7 mouse cellular contexts compared by ENCODE assay signal in the genomic region with DNA sequence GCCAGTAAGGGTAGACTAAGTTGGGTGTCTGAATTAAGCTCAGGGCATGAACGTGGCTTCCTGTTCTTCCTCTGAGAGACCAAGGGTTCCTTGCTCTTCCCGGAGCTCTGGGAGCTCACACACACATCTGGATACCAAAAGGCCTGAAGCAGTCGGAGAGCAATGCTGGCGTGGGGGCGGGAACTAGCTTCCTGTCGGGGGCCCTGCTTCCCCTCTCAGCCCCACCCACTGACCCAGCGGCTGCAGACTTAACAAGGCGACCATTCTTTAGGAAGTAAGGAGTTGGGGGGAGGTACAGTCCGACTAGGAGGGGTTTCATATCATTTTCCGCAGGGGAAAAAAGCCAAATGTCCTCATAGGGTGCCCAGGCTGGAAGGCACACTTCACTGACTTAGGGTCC.
DNase-seq lines count a peak whose midpoint lies in the region; ATAC-seq and TF ChIP-seq lines count a peak whose summit lies in the region.

No protein-coding gene starts in this region.

- ATAC-seq in intestine, embryonic 14.5 days (replicated peaks; ENCODE audit: low FRiP score, low TSS enrichment, low read depth): 0 out of 2 replicates have a peak, but pooled peaks have one; percentile 25
- ATAC-seq in liver, embryonic 16.5 days (ENCODE audit: low read depth): peak; percentile 79
- ATAC-seq in stomach, postnatal 0 days (ENCODE audit: low FRiP score, low TSS enrichment): peak; percentile 19; the same call in 1 of the 2 replicates
- ATAC-seq in forebrain, postnatal 0 days: no peak

- 0 out of 2 replicates have a peak, but pooled peaks cover 5% of the 10 kb centered on the region for H3K4me1 ChIP-seq in intestine, embryonic 14.5 days (replicated peaks; ENCODE audit: control insufficient read depth, insufficient read depth, low read length)
- H3K4me1 ChIP-seq in liver, embryonic 16.5 days (ENCODE audit: control insufficient read depth, low read depth, low read length): peaks cover 18% of the 10 kb centered on the region
- H3K4me1 ChIP-seq in stomach, postnatal 0 days (replicated peaks; ENCODE audit: control insufficient read depth, insufficient read depth): no peaks in the 10 kb centered on the region
- no peaks in the 10 kb centered on the region for H3K4me1 ChIP-seq in forebrain, postnatal 0 days (ENCODE audit: insufficient read depth)

- H3K9me3 ChIP-seq in intestine, embryonic 14.5 days (ENCODE audit: control insufficient read depth, low read length): no peaks in the 10 kb centered on the region
- H3K9me3 ChIP-seq in liver, embryonic 16.5 days (replicated peaks; ENCODE audit: control insufficient read depth, low read length): no peaks in the 10 kb centered on the region
- no peaks in the 10 kb centered on the region for H3K9me3 ChIP-seq in stomach, postnatal 0 days (ENCODE audit: control insufficient read depth, low read length)
- no peaks in the 10 kb centered on the region for H3K9me3 ChIP-seq in forebrain, postnatal 0 days (ENCODE audit: low read length)

- H3K27me3 ChIP-seq in intestine, embryonic 14.5 days (replicated peaks; ENCODE audit: control insufficient read depth, insufficient read depth, low read length): no peaks in the 10 kb centered on the region
- H3K27me3 ChIP-seq in liver, embryonic 16.5 days (ENCODE audit: control insufficient read depth, insufficient read depth, low read depth, low read length): no peaks in the 10 kb centered on the region
- H3K27me3 ChIP-seq in stomach, postnatal 0 days (ENCODE audit: control insufficient read depth, insufficient read depth, low read length): no peaks in the 10 kb centered on the region
- no peaks in the 10 kb centered on the region for H3K27me3 ChIP-seq in forebrain, postnatal 0 days (ENCODE audit: insufficient read depth, low read length)

- no peak for TF ChIP-seq EP300 in stomach, postnatal 0 days (optimal IDR thresholded peaks at IDR 0.05)

- no peak overlapping the region for H3K4me3 ChIP-seq in intestine, embryonic 14.5 days (ENCODE audit: low read depth, low read length)
- H3K4me3 ChIP-seq in liver, embryonic 16.5 days (ENCODE audit: low read depth, low read length): peak overlapping the region; percentile 11; the same call in 1 of the 2 replicates
- H3K4me3 ChIP-seq in stomach, postnatal 0 days (ENCODE audit: low read depth, low read length): no peak overlapping the region
- H3K4me3 ChIP-seq in forebrain, postnatal 0 days (ENCODE audit: low read depth, low read length): no peak overlapping the region

- peak overlapping the region; percentile 69 for H3K27ac ChIP-seq in intestine, embryonic 14.5 days (ENCODE audit: low read depth)
- H3K27ac ChIP-seq in liver, embryonic 16.5 days (ENCODE audit: low read length): peak overlapping the region; percentile 63
- H3K27ac ChIP-seq in stomach, postnatal 0 days (replicated peaks): peak overlapping the region; percentile 53
- H3K27ac ChIP-seq in forebrain, postnatal 0 days (ENCODE audit: low read depth, low read length): no peak overlapping the region

- TF ChIP-seq CTCF in stomach, postnatal 0 days (IDR thresholded peaks at IDR 0.05; ENCODE audit: low read depth): no peak
- TF ChIP-seq CTCF in forebrain, postnatal 0 days (IDR thresholded peaks at IDR 0.05; ENCODE audit: low read depth): no peak

- 30% methylated on average over 10 of the region's 10 CpGs for WGBS in intestine, embryonic 14.5 days
- 16% methylated on average over 10 of the region's 10 CpGs for WGBS in liver, embryonic 16.5 days (ENCODE audit: insufficient replicate concordance)
- WGBS in stomach, postnatal 0 days: 43% methylated on average over 10 of the region's 10 CpGs
- 58% methylated on average over 10 of the region's 10 CpGs for WGBS in forebrain, postnatal 0 days

- 0 out of 2 replicates have a peak overlapping the region, but pooled peaks have one; percentile 8 for H3K4me2 ChIP-seq in intestine, embryonic 14.5 days (ENCODE audit: low read length)
- H3K4me2 ChIP-seq in liver, embryonic 16.5 days (ENCODE audit: low read depth, low read length): peak overlapping the region; percentile 45
- no peak overlapping the region for H3K4me2 ChIP-seq in stomach, postnatal 0 days (replicated peaks; ENCODE audit: low read depth)
- no peak overlapping the region for H3K4me2 ChIP-seq in forebrain, postnatal 0 days (ENCODE audit: low read depth)

- peaks cover 93% of the 10 kb centered on the region for H3K36me3 ChIP-seq in intestine, embryonic 14.5 days (ENCODE audit: control insufficient read depth, insufficient read depth, low read length)
- H3K36me3 ChIP-seq in liver, embryonic 16.5 days (ENCODE audit: control insufficient read depth, insufficient read depth): no peaks in the 10 kb centered on the region
- H3K36me3 ChIP-seq in stomach, postnatal 0 days (ENCODE audit: control insufficient read depth, insufficient read depth, low read length): peaks cover 33% of the 10 kb centered on the region
- H3K36me3 ChIP-seq in forebrain, postnatal 0 days (ENCODE audit: insufficient read depth): peaks cover 82% of the 10 kb centered on the region

- H3K9ac ChIP-seq in intestine, embryonic 14.5 days (ENCODE audit: low read length): no peak overlapping the region
- H3K9ac ChIP-seq in liver, embryonic 16.5 days (ENCODE audit: low read depth, low read length): peak overlapping the region; percentile 3; the same call in 1 of the 2 replicates
- no peak overlapping the region for H3K9ac ChIP-seq in stomach, postnatal 0 days (ENCODE audit: low read length)
- H3K9ac ChIP-seq in forebrain, postnatal 0 days: no peak overlapping the region

- DNase-seq in CD4-positive helper T cell, adult 2 months (ENCODE audit: low read depth, low spot score): peak; percentile 58
- DNase-seq in MEL-GATA-1-ER (ENCODE audit: extremely low read depth, low read depth): peak; percentile 54
- peak; percentile 38 for DNase-seq in gastrocnemius, postnatal 25 days
- DNase-seq in intestine, embryonic 14.5 days (ENCODE audit: low spot score): peak; percentile 74
- DNase-seq in stomach, postnatal 0 days (ENCODE audit: low spot score): peak; percentile 39
- no peak for DNase-seq in forebrain, postnatal 0 days

Comparison
In these comparisons a context has a peak if more than half of its experiments do, and no peak if none do; other contexts are left out.
1. H3K4me2 ChIP-seq: peak in intestine, embryonic 14.5 days (single experiment) and liver, embryonic 16.5 days (single experiment); none in stomach, postnatal 0 days (single experiment) and forebrain, postnatal 0 days (single experiment).